Mouse (Mus musculus) heart, embryonic 11.5 days (tissue): ENCODE measurements around the gene Stap1. TPM values are rescaled to one million over a fixed set of nuclear protein-coding genes. Genes with fewer than 3 reads are reported as not detected.

ENCODE experiments used
- ATAC-seq: fragments of 200-750 bp; cut with Nextera tagmentation; replicated peaks from 2 replicates; pipeline ENCODE4 v1.8.0; 2017; ENCODE audit warnings: moderate library complexity; ENCODE audit not compliant: insufficient number of reproducible peaks, low FRiP score, low TSS enrichment
- H3K27ac ChIP-seq: fragments of 300-500 bp; sonication (generic); 2 replicates; pipeline ENCODE4 v1.5.1; 2014; ENCODE audit warnings: mild to moderate bottlenecking, low read depth, low read length
- H3K27me3 ChIP-seq: fragments of 300-500 bp; sonication (generic); 2 replicates; pipeline ENCODE4 v1.6.1; 2014; ENCODE audit warnings: mild to moderate bottlenecking, low read length, mixed read lengths; ENCODE audit not compliant: control insufficient read depth, insufficient read depth
- H3K36me3 ChIP-seq: fragments of 300-500 bp; sonication (generic); 2 replicates; pipeline ENCODE4 v1.6.1; 2014; ENCODE audit warnings: mild to moderate bottlenecking, low read length, moderate library complexity, mixed read lengths; ENCODE audit not compliant: control insufficient read depth, insufficient read depth
- H3K4me1 ChIP-seq: fragments of 300-500 bp; sonication (generic); 2 replicates; pipeline ENCODE4 v1.6.1; 2014; ENCODE audit warnings: low read length; ENCODE audit not compliant: control insufficient read depth, insufficient read depth
- H3K4me2 ChIP-seq: fragments of 300-500 bp; sonication (generic); 2 replicates; pipeline ENCODE4 v1.6.1; 2014; ENCODE audit warnings: mild to moderate bottlenecking, moderate library complexity
- H3K4me3 ChIP-seq: fragments of 300-500 bp; sonication (generic); 2 replicates; pipeline ENCODE4 v1.5.1; 2014; ENCODE audit warnings: low read depth, low read length
- H3K9ac ChIP-seq: fragments of 300-500 bp; sonication (generic); 2 replicates; pipeline ENCODE4 v1.6.1; 2014; ENCODE audit warnings: mild to moderate bottlenecking, low read depth, low read length, moderate library complexity
- H3K9me3 ChIP-seq: fragments of 300-500 bp; sonication (generic); replicated peaks from 2 replicates; pipeline ENCODE4 v1.6.1; 2016; ENCODE audit warnings: low read length; ENCODE audit not compliant: control insufficient read depth
- WGBS: fragments of 180-500 bp; shearing (Covaris S2); extraction: QIAGEN DNeasy Blood & Tissue Kit; methylation state at CpG from one replicate; pipeline ENCODE4 v1.1.7; 2014; ENCODE audit not compliant: insufficient replicate concordance; 5-methylcytosine and 5-hydroxymethylcytosine counted together
- polyA plus RNA-seq: library from polyadenylated mRNA; unstranded; fragments of >200 nt; fragmentation: Nextera tagmentation; extraction: Ambion mirVana; gene quantifications from 2 replicates; pipeline ENCODE4 v1.2.1, GENCODE M21; 2014

Stap1 gene
- polyA plus RNA-seq, 1 experiment from 2014 or later: 0.29 TPM

DNA sequence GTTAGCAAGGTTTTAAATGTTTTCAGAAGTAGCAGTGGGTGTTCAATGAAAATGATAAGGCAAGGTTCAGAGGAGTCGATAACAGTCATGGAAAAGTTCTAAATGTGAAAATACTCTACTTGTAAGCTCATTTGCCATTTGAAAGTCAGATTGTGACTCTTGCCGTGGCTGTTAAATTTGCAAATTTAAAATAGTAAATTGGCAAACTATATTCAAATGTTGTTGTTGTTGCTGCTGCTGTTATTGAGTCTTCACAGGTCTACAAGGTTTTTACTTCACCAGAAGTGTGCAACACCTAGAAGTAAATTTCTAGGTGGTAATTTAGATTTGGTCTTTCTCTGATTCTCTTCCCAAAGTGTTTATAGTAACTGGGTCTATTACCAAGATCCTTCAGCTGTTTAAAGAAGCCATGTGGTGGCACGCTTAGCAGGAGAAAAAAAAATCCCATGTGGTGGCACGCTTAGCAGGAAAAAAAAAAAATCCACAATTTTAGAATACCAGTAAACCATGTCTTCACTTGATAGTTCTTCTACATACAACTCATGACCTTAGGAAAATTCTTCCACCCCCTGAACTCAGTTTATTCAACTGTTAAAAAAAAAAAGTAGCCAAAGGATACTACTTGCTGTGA is 1.3 kb downstream of the Stap1 start:
- Histone ChIP-seq H3K9ac (no peak overlapping the region), H3K36me3 (no peaks in the 10 kb centered on the region), H3K27ac (no peak overlapping the region), H3K27me3 (no peaks in the 10 kb centered on the region), H3K9me3 (no peaks in the 10 kb centered on the region), H3K4me2 (no peak overlapping the region), H3K4me3 (no peak overlapping the region), H3K4me1 (no peaks in the 10 kb centered on the region)
- ATAC-seq: no peak
- WGBS: 75% methylated on average over 4 of the region's 4 CpGs

DNA sequence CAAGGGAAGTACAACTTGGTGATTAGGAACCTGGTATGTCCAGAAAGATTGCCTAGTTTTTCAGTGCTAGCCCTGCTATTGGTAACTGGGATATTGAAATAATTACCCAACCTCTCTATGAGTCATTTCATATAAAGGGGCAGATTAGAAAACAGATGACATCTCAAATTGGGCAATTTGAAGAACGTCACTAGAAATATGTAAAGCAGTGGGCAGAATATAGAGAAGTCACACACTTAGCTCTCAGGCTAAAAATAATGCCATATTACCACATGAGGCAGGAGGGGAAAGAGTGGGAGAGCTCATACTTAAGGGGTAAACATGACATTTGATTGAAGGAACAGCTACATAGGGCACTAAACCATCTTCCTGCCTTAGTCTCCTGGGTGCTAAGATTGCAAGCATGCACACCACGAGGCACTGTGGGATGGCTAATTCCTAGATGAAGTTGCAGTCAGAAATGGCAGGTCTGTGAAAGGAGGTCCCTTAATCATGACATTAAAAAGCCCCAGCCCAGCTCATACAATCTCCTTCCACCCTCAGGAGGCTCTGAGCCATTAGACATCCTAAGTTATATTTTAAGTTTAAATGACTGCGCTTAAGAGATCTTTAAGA is 7.3 kb downstream of the Stap1 start:
- H3K27ac ChIP-seq: no peak overlapping the region
- WGBS: 74% methylated on average over 3 of the region's 3 CpGs
- no peak overlapping the region for H3K4me2 ChIP-seq
- H3K9me3 ChIP-seq: no peaks in the 10 kb centered on the region
- H3K36me3 ChIP-seq: no peaks in the 10 kb centered on the region
- H3K27me3 ChIP-seq: no peaks in the 10 kb centered on the region
- H3K4me1 ChIP-seq: no peaks in the 10 kb centered on the region
- no peak for ATAC-seq
- H3K9ac ChIP-seq: no peak overlapping the region
- no peak overlapping the region for H3K4me3 ChIP-seq

DNA sequence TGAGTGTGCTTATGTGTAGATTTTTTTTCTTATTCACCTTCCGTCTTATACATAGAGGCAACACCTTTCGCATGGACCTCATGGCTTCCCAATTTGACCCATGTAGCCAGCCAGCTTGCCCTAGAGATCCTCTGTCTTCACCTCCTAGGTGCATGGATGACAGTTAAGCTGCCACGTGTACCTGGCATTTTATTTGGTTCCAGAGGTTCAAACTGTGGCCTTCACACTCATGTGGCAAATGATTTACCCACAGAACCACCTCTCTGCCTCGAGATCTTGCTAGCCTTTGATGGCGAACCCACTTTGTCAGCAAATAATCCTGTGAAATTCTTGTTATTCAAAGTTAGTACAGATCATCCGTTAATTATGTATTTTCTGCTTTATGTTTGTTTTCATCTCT is 12.4 kb downstream of the Stap1 start:
- 80% methylated on average over 6 of the region's 6 CpGs for WGBS
- no peak for ATAC-seq

DNA sequence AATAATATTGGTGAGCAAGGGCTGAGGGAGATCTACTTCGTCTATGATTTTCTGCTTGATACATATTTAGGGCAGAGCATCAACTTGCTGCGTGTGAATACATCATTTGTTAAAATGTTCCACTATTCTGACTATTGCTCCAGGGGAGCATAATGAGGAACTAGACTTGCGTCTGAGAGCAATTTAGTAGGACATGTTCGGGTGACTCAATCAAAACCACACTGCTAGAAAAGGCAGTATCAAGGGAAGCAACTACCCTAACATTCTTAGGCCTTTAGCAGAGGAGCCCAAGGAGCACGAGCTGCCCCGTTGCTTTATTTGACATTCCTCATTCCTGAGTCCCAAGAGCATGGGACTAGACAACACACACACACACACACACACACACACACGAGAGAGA is 13.4 kb downstream of the Stap1 start:
- no peak overlapping the region for H3K4me3 ChIP-seq
- H3K27ac ChIP-seq: no peak overlapping the region
- H3K27me3 ChIP-seq: no peaks in the 10 kb centered on the region
- no peaks in the 10 kb centered on the region for H3K4me1 ChIP-seq
- 78% methylated on average over 7 of the region's 7 CpGs for WGBS
- no peaks in the 10 kb centered on the region for H3K36me3 ChIP-seq
- H3K9ac ChIP-seq: no peak overlapping the region
- H3K9me3 ChIP-seq: no peaks in the 10 kb centered on the region
- ATAC-seq: no peak
- no peak overlapping the region for H3K4me2 ChIP-seq

More for the DNA sequence above, 12.4 kb downstream of the Stap1 start:
- Histone ChIP-seq H3K4me2 (no peak overlapping the region), H3K9me3 (no peaks in the 10 kb centered on the region), H3K27ac (no peak overlapping the region), H3K4me3 (no peak overlapping the region), H3K36me3 (no peaks in the 10 kb centered on the region), H3K9ac (no peak overlapping the region), H3K4me1 (no peaks in the 10 kb centered on the region), H3K27me3 (no peaks in the 10 kb centered on the region)

DNA sequence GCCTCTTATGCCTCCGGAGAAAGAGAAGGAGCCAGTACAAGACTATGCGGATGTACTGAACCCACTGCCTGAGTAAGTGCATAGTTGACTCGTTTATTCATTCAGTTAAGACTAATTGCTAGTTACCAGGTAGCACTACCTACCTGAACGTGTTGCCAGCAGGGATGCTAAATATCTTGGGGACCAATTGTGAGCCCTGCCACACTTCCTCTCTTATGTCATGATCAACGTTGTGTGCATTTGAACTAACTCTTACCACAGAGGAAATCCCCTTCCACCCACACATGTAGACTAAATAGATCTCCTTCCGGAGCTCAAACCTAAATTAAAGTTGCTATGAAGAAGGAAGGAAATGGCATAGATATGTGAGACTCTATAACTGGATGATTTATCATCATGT is 15.2 kb downstream of the Stap1 start:
- ATAC-seq: no peak
- no peaks in the 10 kb centered on the region for H3K4me1 ChIP-seq
- no peak overlapping the region for H3K4me2 ChIP-seq
- no peaks in the 10 kb centered on the region for H3K36me3 ChIP-seq
- H3K9me3 ChIP-seq: no peaks in the 10 kb centered on the region
- no peaks in the 10 kb centered on the region for H3K27me3 ChIP-seq
- no peak overlapping the region for H3K9ac ChIP-seq
- WGBS: 70% methylated on average over 6 of the region's 6 CpGs
- no peak overlapping the region for H3K27ac ChIP-seq
- H3K4me3 ChIP-seq: no peak overlapping the region

DNA sequence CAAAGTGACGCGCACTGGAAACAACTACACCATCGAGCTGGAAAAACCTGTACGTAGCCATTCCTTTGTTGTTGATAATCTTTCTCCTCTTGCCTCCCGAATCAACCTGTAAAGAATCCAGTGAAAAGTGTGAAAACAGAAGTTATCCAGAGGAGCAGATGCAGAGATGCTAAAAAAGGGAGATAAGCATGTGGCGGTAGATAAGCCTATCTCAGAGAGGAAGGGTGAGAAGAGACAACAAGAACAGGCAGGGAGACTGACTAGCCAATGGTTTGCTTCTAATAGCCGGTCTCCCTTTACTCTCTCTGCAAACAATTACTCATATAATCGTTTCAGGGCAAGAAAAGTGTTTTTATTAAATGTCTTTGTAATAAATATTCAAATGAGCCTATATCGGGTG is 23.2 kb downstream of the Stap1 start:
- H3K9ac ChIP-seq: no peak overlapping the region
- 33% methylated on average over 9 of the region's 9 CpGs for WGBS
- no peaks in the 10 kb centered on the region for H3K27me3 ChIP-seq
- no peaks in the 10 kb centered on the region for H3K9me3 ChIP-seq
- H3K4me2 ChIP-seq: no peak overlapping the region
- 0 out of 2 replicates have a peak, but pooled peaks cover 2% of the 10 kb centered on the region for H3K4me1 ChIP-seq
- no peaks in the 10 kb centered on the region for H3K36me3 ChIP-seq
- H3K4me3 ChIP-seq: no peak overlapping the region
- no peak overlapping the region for H3K27ac ChIP-seq
- no peak for ATAC-seq

DNA sequence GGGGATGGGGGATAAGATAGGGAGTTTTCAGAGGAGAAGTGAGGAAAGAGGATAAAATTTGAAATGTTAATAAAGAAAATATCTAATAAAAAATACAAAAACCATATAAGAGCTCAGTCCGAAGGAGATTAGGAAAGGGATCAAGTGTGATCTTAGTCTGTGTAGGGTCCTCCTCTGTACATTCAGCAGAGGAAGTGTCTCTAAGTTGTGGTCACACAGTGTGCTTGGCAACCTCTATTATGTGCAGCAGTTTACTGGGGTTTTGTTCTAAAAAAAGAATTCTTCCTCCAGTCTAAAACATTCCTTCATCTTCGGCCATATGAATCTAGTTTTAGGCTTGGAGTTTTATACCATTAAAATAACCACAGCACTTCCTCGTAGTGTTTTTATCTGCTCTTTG is 27.4 kb downstream of the Stap1 start:
- H3K27ac ChIP-seq: no peak overlapping the region
- H3K9me3 ChIP-seq: no peaks in the 10 kb centered on the region
- 69% methylated on average over 3 of the region's 3 CpGs for WGBS
- no peak for ATAC-seq
- H3K4me3 ChIP-seq: no peak overlapping the region
- H3K4me1 ChIP-seq: 0 out of 2 replicates have a peak, but pooled peaks cover 2% of the 10 kb centered on the region
- H3K4me2 ChIP-seq: no peak overlapping the region
- no peaks in the 10 kb centered on the region for H3K27me3 ChIP-seq
- no peaks in the 10 kb centered on the region for H3K36me3 ChIP-seq
- no peak overlapping the region for H3K9ac ChIP-seq

DNA sequence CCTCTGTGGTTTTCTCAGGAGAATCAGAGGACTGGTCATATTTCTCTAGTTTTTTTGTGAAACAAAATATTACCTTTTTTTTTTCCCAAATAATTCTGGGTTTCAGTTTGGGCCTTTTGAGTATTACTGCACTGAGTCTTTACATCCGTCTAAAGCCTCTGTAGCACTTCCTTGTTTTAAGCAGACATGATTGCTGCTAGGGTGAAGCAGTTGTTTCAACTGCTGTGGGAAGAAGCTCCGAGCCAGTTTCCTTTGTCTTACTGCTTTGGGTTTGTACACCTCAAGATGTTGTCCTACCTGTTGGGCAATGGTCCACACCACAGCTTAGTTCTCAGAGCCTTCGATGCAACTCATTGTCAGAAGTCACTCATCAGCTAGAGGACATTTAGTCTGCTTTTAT is 29.1 kb downstream of the Stap1 start:
- Histone ChIP-seq H3K27ac (no peak overlapping the region), H3K4me1 (no peaks in the 10 kb centered on the region), H3K4me2 (no peak overlapping the region), H3K9me3 (no peaks in the 10 kb centered on the region), H3K36me3 (no peaks in the 10 kb centered on the region), H3K27me3 (no peaks in the 10 kb centered on the region), H3K4me3 (no peak overlapping the region), H3K9ac (no peak overlapping the region)
- 76% methylated on average over 3 of the region's 3 CpGs for WGBS
- no peak for ATAC-seq

DNA sequence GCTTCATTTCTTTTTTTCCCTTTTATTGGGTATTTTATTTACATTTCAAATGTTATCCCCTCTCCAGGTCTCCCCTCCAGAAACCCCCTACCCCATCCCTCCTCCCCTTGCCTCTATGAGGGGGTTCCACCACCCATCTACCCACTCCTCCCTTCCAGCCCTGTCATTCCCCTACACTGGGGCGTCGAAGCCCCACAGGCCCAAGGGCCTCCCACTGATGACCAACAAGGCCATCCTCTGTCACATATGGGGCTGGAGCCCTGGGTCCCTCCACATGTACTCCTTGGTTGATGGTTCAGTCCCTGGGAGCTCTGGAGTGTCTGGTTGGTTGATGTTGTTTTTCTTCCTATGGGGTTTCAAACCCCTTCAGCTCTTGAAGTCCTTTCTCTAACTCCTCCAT is 30.6 kb downstream of the Stap1 start:
- WGBS: 93% methylated on average over 2 of the region's 2 CpGs

More for the DNA sequence above, 30.6 kb downstream of the Stap1 start:
- no peak overlapping the region for H3K27ac ChIP-seq
- H3K9ac ChIP-seq: no peak overlapping the region
- H3K9me3 ChIP-seq: no peaks in the 10 kb centered on the region
- H3K27me3 ChIP-seq: no peaks in the 10 kb centered on the region
- H3K4me3 ChIP-seq: no peak overlapping the region
- H3K4me1 ChIP-seq: no peaks in the 10 kb centered on the region
- no peak for ATAC-seq
- H3K4me2 ChIP-seq: no peak overlapping the region
- no peaks in the 10 kb centered on the region for H3K36me3 ChIP-seq
